Mouse (Mus musculus) kidney, postnatal 25 days (tissue): ENCODE data around the gene Rfc2.

Experiments used
- DNase-seq, 2 experiments: peaks; one replicate each; pipeline ENCODE4 v3.0.0; 2021; ENCODE audit warnings: mixed read lengths in 2 of 2

Gene Rfc2

GRCm38 (mm10) chr5:134567445-134567844 lies 13.7 kb upstream of the Rfc2 start:
- no peak for DNase-seq

GRCm38 (mm10) chr5:134568030-134568429 lies 13.1 kb upstream of the Rfc2 start:
- no peak for DNase-seq

- DNase-seq, result peak; percentile 37 to 73
Measured at GRCm38 (mm10) chr5:134568964-134569491, 12.1 kb upstream of the Rfc2 start.

- peak; percentile 78 to 84 for DNase-seq
Measured at GRCm38 (mm10) chr5:134571730-134572507, 9.2 kb upstream of the Rfc2 start.

GRCm38 (mm10) chr5:134572508-134573214 lies 8.5 kb upstream of the Rfc2 start:
- DNase-seq, result peak; percentile 66

- DNase-seq, result no peak
Measured at GRCm38 (mm10) chr5:134575833-134576232, 5.3 kb upstream of the Rfc2 start.

- peak; percentile 44 to 50 for DNase-seq
Measured at GRCm38 (mm10) chr5:134576517-134577220, 4.5 kb upstream of the Rfc2 start.

- no peak for DNase-seq
Measured at GRCm38 (mm10) chr5:134577534-134577933, 3.6 kb upstream of the Rfc2 start.

- no peak for DNase-seq
Measured at GRCm38 (mm10) chr5:134579135-134579534, 2.0 kb upstream of the Rfc2 start.

GRCm38 (mm10) chr5:134582221-134582907 lies 1.2 kb downstream of the Rfc2 start:
- DNase-seq, result peak; percentile 98

GRCm38 (mm10) chr5:134583006-134583883 lies 2.1 kb downstream of the Rfc2 start:
- peak in 1 of 2 experiments; percentile 57 for DNase-seq

- DNase-seq, result no peak
Measured at GRCm38 (mm10) chr5:134583884-134584213, 2.7 kb downstream of the Rfc2 start.

GRCm38 (mm10) chr5:134584798-134585197 lies 3.6 kb downstream of the Rfc2 start:
- DNase-seq, result no peak

GRCm38 (mm10) chr5:134589900-134590299 lies 8.7 kb downstream of the Rfc2 start:
- DNase-seq, result no peak

- DNase-seq, result peak; percentile 55 to 76
Measured at GRCm38 (mm10) chr5:134592026-134592581, 10.9 kb downstream of the Rfc2 start.

GRCm38 (mm10) chr5:134593093-134593492 lies 11.9 kb downstream of the Rfc2 start:
- DNase-seq, result no peak

GRCm38 (mm10) chr5:134597711-134598110 lies 16.5 kb downstream of the Rfc2 start:
- no peak for DNase-seq

GRCm38 (mm10) chr5:134604376-134604775 lies 23.2 kb downstream of the Rfc2 start:
- DNase-seq, result no peak

- DNase-seq, result no peak
Measured at GRCm38 (mm10) chr5:134606314-134606713, 25.1 kb downstream of the Rfc2 start.

GRCm38 (mm10) chr5:134607121-134607520 lies 26.0 kb downstream of the Rfc2 start:
- no peak for DNase-seq

- DNase-seq, result no peak
Measured at GRCm38 (mm10) chr5:134609916-134610643, 28.9 kb downstream of the Rfc2 start.
